Mouse (Mus musculus): ENCODE data around the gene Nlrp4b. TPM values are rescaled to one million over a fixed set of nuclear protein-coding genes. Genes with fewer than 3 reads are reported as not detected.
"Not testable (repeated sequence)": the region's sequence is repeated elsewhere in the genome, so short reads cannot be mapped to it uniquely, and the experiment has no call there.

Gene Nlrp4b
- not detected for total RNA-seq (2021)
- long read RNA-seq, experiment 1 = 0 reads
- long read RNA-seq, experiment 2 = 0 reads

DNA sequence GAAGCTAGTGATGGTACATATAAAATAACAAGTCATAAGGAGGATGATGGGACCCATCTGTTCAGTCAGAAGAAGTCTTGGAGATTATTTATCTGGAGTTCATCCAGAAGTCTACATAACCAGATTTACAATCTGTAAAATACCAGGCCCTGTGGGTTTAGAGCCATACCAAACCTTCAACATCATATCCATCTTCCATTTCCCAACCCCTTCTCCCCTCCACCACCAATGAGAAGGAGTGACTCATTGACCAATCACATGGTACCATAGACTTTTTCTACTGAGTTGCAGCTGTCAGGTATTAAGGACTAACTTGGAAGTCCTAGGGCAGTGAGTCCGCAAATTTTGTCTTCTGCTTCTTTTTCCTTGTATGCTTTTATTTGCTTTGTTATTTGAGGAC is at the start of gene Nlrp4b:
Nlrp4b (plus strand) TSS at position 301 of the 400 bp plus-strand sequence.
- intact Hi-C loops (cut with DNase I) = no loop called here
- DNase-seq = no peak

DNA sequence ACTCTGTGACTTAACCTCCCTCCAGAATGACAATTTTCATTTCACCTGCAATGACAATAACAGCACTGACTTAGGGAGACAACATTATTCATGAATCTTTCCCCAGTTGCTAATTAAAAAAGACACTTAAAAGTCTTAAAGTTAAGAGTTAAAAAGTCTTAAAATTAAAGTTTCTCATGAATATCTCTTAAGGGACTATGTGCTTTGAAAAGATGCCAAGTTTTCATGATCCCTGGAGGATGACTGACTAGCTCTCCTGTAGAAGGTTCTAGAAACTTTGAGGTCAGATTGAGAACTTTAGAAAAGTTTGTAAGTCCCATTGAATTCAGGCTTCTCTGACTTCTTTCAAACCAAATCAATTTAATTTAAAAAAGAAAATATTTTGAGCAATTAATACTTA is 66.7 kb downstream of the Nlrp4b start, which contains the start of gene Vmn1r71:
Vmn1r71 (minus strand) TSS at position 101 of the 400 bp plus-strand sequence.
- DNase-seq = no peak
- intact Hi-C loops (cut with DNase I) = no loop called here

DNA sequence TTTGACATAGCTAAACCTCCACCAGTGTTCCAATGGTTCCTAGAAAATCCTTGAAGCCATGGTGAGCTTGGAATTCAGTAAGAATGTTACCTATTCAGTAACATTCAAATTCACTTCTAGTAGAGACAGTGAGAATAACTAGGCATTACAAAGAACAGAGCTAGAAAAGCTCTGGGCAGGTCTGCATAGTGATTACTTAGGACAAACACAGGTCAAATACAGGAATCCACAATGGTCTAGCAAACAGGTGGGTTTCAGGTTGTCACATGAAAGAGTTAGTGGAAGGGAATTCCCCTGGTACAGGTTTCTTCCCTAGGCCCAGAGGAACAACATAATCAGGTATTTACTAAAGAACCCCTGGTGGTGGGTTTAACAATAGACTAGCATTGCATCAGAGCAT is 70.0 kb downstream of the Nlrp4b start:
- intact Hi-C loops (cut with DNase I); DNase-seq: not testable (repeated sequence)

Other genes starting within 250 kb of the Nlrp4b start
- gene Vmn1r67, start 244.5 kb upstream of the Nlrp4b start, total RNA-seq (2021) = not detected
- gene Zik1, start 192.4 kb upstream of the Nlrp4b start, total RNA-seq (2021) = 1 to 10 TPM in 1 of 2 experiments, under 1 TPM in 1; 0.94 to 1.1 TPM
- gene Vmn1r68, start 129.3 kb upstream of the Nlrp4b start, total RNA-seq (2021) = not detected
- not detected for gene Vmn1r69, start 74.1 kb upstream of the Nlrp4b start, total RNA-seq (2021)
- not detected for gene Vmn1r70, start 56.3 kb upstream of the Nlrp4b start, total RNA-seq (2021)
- not detected for gene Vmn1r71, start 66.6 kb downstream of the Nlrp4b start, total RNA-seq (2021)
- not detected for gene Zscan4b, start 217.3 kb downstream of the Nlrp4b start, total RNA-seq (2021)